Mouse (Mus musculus) small intestine, adult 2 months (tissue): ENCODE measurements around the gene D430019H16Rik. TPM values are rescaled to one million over a fixed set of nuclear protein-coding genes. Genes with fewer than 3 reads are reported as not detected.

Source experiments
- H3K27ac ChIP-seq: fragments of 200-500 bp; 2 replicates; pipeline ENCODE4 v1.5.1; 2012; ENCODE audit warnings: low read depth, low read length, control low read depth, inconsistent platforms; ENCODE audit not compliant: insufficient read depth
- H3K27me3 ChIP-seq: fragments of 200-500 bp; 2 replicates; pipeline ENCODE4 v1.6.1; 2012; ENCODE audit warnings: mild to moderate bottlenecking, moderate library complexity, low read length, inconsistent platforms; ENCODE audit not compliant: control insufficient read depth, insufficient read depth
- H3K36me3 ChIP-seq: fragments of 200-500 bp; 2 replicates; pipeline ENCODE4 v1.6.1; 2012; ENCODE audit warnings: mild to moderate bottlenecking, low read length, control low read depth, inconsistent platforms; ENCODE audit not compliant: control insufficient read depth, insufficient read depth
- H3K4me1 ChIP-seq: fragments of 200-500 bp; 2 replicates; pipeline ENCODE4 v1.6.1; 2012; ENCODE audit warnings: low read length, inconsistent platforms, mixed read lengths; ENCODE audit not compliant: control insufficient read depth, insufficient read depth, insufficient read length
- H3K4me3 ChIP-seq: fragments of 200-500 bp; 2 replicates; pipeline ENCODE4 v1.5.1; 2012; ENCODE audit warnings: low read depth, mild to moderate bottlenecking, control low read depth, inconsistent platforms, low read length, moderate library complexity
- CTCF ChIP-seq: fragments of 200-500 bp; IDR thresholded peaks from 2 replicates; pipeline ENCODE4 v1.5.1; 2012; ENCODE audit warnings: low read depth, mild to moderate bottlenecking, control low read depth, inconsistent platforms, low read length, moderate library complexity, mixed read lengths; ENCODE audit not compliant: insufficient replicate concordance, insufficient read length; ENCODE audit errors: extremely low read depth
- POLR2A ChIP-seq: fragments of 200-500 bp; IDR thresholded peaks from 2 replicates; pipeline ENCODE4 v1.6.1; 2012; ENCODE audit warnings: low read depth, mild to moderate bottlenecking, control low read depth, inconsistent platforms, low read length, moderate library complexity
- WGBS: fragments of 180-500 bp; shearing (Covaris S2); methylation state at CpG from one replicate; pipeline ENCODE4 v1.1.7; 2018; 5-methylcytosine and 5-hydroxymethylcytosine counted together
- polyA plus RNA-seq: library from polyadenylated mRNA; depleted of rRNA; stranded (reverse); fragments of >200 nt; gene quantifications from 2 replicates; pipeline ENCODE4 v1.2.3, GENCODE M21; 2012

Gene D430019H16Rik
- polyA plus RNA-seq, 1 experiment, result 0.75 TPM

- H3K27ac ChIP-seq, result no peak overlapping the region
- H3K36me3 ChIP-seq, result no peaks in the 10 kb centered on the region
- no peak for TF ChIP-seq POLR2A
- TF ChIP-seq CTCF, result peak; percentile 46; the same call in 1 of the 2 replicates
- H3K4me3 ChIP-seq, result no peak overlapping the region
- peaks cover 4% of the 10 kb centered on the region; the same call in 1 of the 2 replicates for H3K4me1 ChIP-seq
- H3K27me3 ChIP-seq, result no peaks in the 10 kb centered on the region
- 72% methylated on average over 6 of the region's 6 CpGs for WGBS
Measured at GRCm38 (mm10) chr12:105504736-105505135, 51.1 kb downstream of the D430019H16Rik start.

GRCm38 (mm10) chr12:105511109-105511508 is 57.5 kb downstream of the D430019H16Rik start:
- TF ChIP-seq POLR2A, result no peak
- no peak for TF ChIP-seq CTCF
- H3K27ac ChIP-seq, result peak overlapping the region; percentile 30
- WGBS, result 75% methylated on average over 5 of the region's 5 CpGs
- peaks cover 11% of the 10 kb centered on the region; the same call in 1 of the 2 replicates for H3K4me1 ChIP-seq
- H3K4me3 ChIP-seq, result no peak overlapping the region
- H3K27me3 ChIP-seq, result no peaks in the 10 kb centered on the region
- no peaks in the 10 kb centered on the region for H3K36me3 ChIP-seq

- TF ChIP-seq POLR2A, result no peak
- no peak for TF ChIP-seq CTCF
- Histone ChIP-seq H3K4me1 (peaks cover 11% of the 10 kb centered on the region; the same call in 1 of the 2 replicates), H3K27ac (peak overlapping the region; percentile 30), H3K4me3 (no peak overlapping the region), H3K36me3 (no peaks in the 10 kb centered on the region), H3K27me3 (no peaks in the 10 kb centered on the region)
- WGBS, result 68% methylated on average over 16 of the region's 16 CpGs
Measured at GRCm38 (mm10) chr12:105511671-105512502, 58.2 kb downstream of the D430019H16Rik start.

DNA sequence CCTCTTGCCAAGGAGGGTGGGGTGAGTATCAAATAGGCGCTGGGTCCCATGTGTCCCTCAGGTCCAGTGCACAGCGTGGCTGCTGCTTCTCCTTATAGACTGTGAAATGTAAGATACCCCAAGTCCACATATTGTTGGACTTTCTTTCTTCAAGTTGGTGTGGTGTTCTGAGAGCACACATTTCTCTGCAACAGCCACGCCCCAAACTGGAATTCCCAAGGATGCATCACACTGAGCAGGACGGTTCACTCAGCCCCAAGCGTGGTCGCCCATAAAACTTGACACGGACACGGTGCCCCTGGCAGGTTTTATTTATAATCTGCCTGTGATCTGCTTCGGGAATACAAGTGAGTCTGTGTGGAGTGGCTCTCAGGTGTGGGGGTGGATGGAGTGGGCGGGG is 60.5 kb downstream of the D430019H16Rik start:
- Histone ChIP-seq H3K4me3 (no peak overlapping the region), H3K4me1 (peaks cover 15% of the 10 kb centered on the region), H3K27ac (no peak overlapping the region), H3K27me3 (no peaks in the 10 kb centered on the region), H3K36me3 (no peaks in the 10 kb centered on the region)
- TF ChIP-seq CTCF (no peak), POLR2A (no peak)
- WGBS, result 63% methylated on average over 10 of the region's 10 CpGs

- no peak overlapping the region for H3K4me3 ChIP-seq
Measured at GRCm38 (mm10) chr12:105517026-105517675, 63.5 kb downstream of the D430019H16Rik start.

GRCm38 (mm10) chr12:105519851-105520250 is 66.2 kb downstream of the D430019H16Rik start:
- no peak overlapping the region for H3K4me3 ChIP-seq
- WGBS, result 88% methylated on average over 2 of the region's 2 CpGs
- peaks cover 11% of the 10 kb centered on the region for H3K4me1 ChIP-seq
- H3K27ac ChIP-seq, result peak overlapping the region; percentile 42; the same call in 1 of the 2 replicates
- no peaks in the 10 kb centered on the region for H3K36me3 ChIP-seq
- no peak for TF ChIP-seq CTCF
- no peak for TF ChIP-seq POLR2A
- H3K27me3 ChIP-seq, result no peaks in the 10 kb centered on the region

More at GRCm38 (mm10) chr12:105517026-105517675, 63.5 kb downstream of the D430019H16Rik start:
- no peak for TF ChIP-seq POLR2A
- peaks cover 4% of the 10 kb centered on the region for H3K4me1 ChIP-seq
- WGBS, result 22% methylated on average over 21 of the region's 21 CpGs
- H3K27ac ChIP-seq, result peak overlapping the region; percentile 67
- no peaks in the 10 kb centered on the region for H3K36me3 ChIP-seq
- no peaks in the 10 kb centered on the region for H3K27me3 ChIP-seq

DNA sequence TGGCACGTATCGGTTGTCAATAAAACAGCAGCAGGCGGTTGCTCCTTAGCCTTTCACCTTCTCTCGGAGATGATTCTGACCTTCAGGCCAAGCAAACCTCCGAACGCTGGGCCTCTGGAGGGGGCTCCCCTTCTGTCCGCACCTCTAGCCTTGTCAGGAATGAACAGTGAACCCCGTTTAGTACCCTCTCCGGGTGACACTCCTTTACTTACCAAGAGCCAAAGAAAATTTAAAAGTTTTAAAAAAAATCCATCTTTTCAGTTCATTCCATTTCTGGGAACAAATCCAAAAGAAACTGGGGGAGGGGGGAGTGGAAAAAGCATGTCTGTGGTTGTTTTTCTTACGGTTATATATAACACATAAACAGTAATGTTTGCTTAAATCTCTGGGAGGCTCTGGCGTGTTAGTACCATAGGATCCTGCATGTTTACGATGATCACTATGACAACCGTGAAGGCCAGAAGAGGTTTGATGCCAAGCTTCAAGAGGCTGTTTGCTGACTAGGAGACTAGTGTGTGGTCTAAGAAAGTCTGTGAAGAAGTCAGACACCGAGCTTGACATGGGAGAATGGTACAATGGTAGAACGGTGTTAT is 67.6 kb downstream of the D430019H16Rik start:
- no peak overlapping the region for H3K4me3 ChIP-seq
- TF ChIP-seq CTCF, result no peak
- TF ChIP-seq POLR2A, result no peak
- whole genome bisulfite sequencing, result 63% methylated on average over 15 of the region's 15 CpGs
- H3K4me1 ChIP-seq, result peaks cover 11% of the 10 kb centered on the region
- peak overlapping the region; percentile 51 for H3K27ac ChIP-seq
- H3K27me3 ChIP-seq, result no peaks in the 10 kb centered on the region
- no peaks in the 10 kb centered on the region for H3K36me3 ChIP-seq
